Mouse (Mus musculus) intestine, embryonic 16.5 days (tissue): Measurements from ENCODE around the gene Asic2. TPM values are rescaled to one million over a fixed set of nuclear protein-coding genes. Genes with fewer than 3 reads are reported as not detected.
A peak's percentile ranks its signal among the peaks of the same experiment; 100 is the strongest.

Experiments
- ATAC-seq: fragments of 200-750 bp; cut with Nextera tagmentation; 2 replicates; pipeline ENCODE4 v1.8.0; 2017; ENCODE audit warnings: moderate TSS enrichment, moderate library complexity
- H3K27ac ChIP-seq: fragments of 300-500 bp; sonication (generic); 2 replicates; pipeline ENCODE4 v1.5.1; 2014; ENCODE audit warnings: mild to moderate bottlenecking, low read length
- H3K27me3 ChIP-seq: fragments of 300-500 bp; sonication (generic); replicated peaks from 2 replicates; pipeline ENCODE4 v1.6.1; 2014; ENCODE audit warnings: low read length, control low read depth, mixed read lengths; ENCODE audit not compliant: control insufficient read depth, insufficient read depth
- H3K36me3 ChIP-seq: fragments of 300-500 bp; sonication (generic); 2 replicates; pipeline ENCODE4 v1.6.1; 2014; ENCODE audit warnings: low read length, control low read depth; ENCODE audit not compliant: control insufficient read depth, insufficient read depth
- H3K4me1 ChIP-seq: fragments of 300-500 bp; sonication (generic); 2 replicates; pipeline ENCODE4 v1.6.1; 2014; ENCODE audit warnings: low read length, control low read depth, mixed read lengths; ENCODE audit not compliant: control insufficient read depth, insufficient read depth
- H3K4me2 ChIP-seq: fragments of 300-500 bp; sonication (generic); 2 replicates; pipeline ENCODE4 v1.6.1; 2014; ENCODE audit warnings: low read depth, low read length, control low read depth
- H3K4me3 ChIP-seq: fragments of 300-500 bp; sonication (generic); 2 replicates; pipeline ENCODE4 v1.5.1; 2014; ENCODE audit warnings: mild to moderate bottlenecking, low read length
- H3K9ac ChIP-seq: fragments of 300-500 bp; sonication (generic); 2 replicates; pipeline ENCODE4 v1.6.1; 2014; ENCODE audit warnings: low read depth, low read length
- H3K9me3 ChIP-seq: fragments of 300-500 bp; sonication (generic); 2 replicates; pipeline ENCODE4 v1.6.1; 2016; ENCODE audit warnings: low read length, control low read depth; ENCODE audit not compliant: control insufficient read depth
- WGBS: fragments of 180-500 bp; shearing (Covaris S2); extraction: QIAGEN DNeasy Blood & Tissue Kit; methylation state at CpG from one replicate; pipeline ENCODE4 v1.1.7; 2014; 5-methylcytosine and 5-hydroxymethylcytosine counted together
- polyA plus RNA-seq: library from polyadenylated mRNA; unstranded; fragments of >200 nt; fragmentation: Nextera tagmentation; extraction: Ambion mirVana; gene quantifications from 2 replicates; pipeline ENCODE4 v1.2.1, GENCODE M21; 2015

Gene Asic2
- polyA plus RNA-seq, 1 experiment from 2014 or later, result 0.15 TPM

- no peak for ATAC-seq
- no peak overlapping the region for H3K9ac ChIP-seq
- no peak overlapping the region for H3K4me3 ChIP-seq
- H3K27ac ChIP-seq, result no peak overlapping the region
- whole genome bisulfite sequencing, result 48% methylated on average over 9 of the region's 9 CpGs
- no peaks in the 10 kb centered on the region for H3K4me1 ChIP-seq
- H3K27me3 ChIP-seq, result no peaks in the 10 kb centered on the region
- no peak overlapping the region for H3K4me2 ChIP-seq
- H3K36me3 ChIP-seq, result no peaks in the 10 kb centered on the region
- no peaks in the 10 kb centered on the region for H3K9me3 ChIP-seq
Measured at GRCm38 (mm10) chr11:80976239-80976855, 991.9 kb downstream of the Asic2 start.

GRCm38 (mm10) chr11:80974616-80975015 lies 993.6 kb downstream of the Asic2 start:
- Histone ChIP-seq H3K9me3 (no peaks in the 10 kb centered on the region), H3K4me1 (no peaks in the 10 kb centered on the region), H3K27ac (no peak overlapping the region), H3K4me3 (no peak overlapping the region), H3K9ac (no peak overlapping the region), H3K36me3 (no peaks in the 10 kb centered on the region), H3K4me2 (no peak overlapping the region), H3K27me3 (no peaks in the 10 kb centered on the region)
- no peak for ATAC-seq
- WGBS, result 81% methylated on average over 5 of the region's 5 CpGs

DNA sequence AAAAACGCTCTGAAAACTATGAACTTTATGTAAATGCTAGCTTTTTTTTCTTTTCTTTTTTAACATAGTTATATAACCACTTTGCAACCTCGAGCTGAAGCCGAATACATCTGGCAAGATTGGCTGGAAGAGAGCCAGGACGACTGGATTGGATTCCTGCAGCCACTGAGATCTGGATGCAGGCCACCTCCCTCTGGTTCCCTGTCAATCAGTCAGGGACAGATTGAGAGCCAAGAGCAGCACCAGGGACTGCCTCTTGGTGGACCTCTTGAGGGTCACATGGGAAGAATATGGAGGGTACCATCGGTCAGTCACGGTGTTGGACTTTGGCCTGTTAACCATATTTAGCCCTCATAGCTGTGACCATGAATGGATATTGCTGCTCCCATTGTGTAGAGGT lies 994.3 kb downstream of the Asic2 start:
- WGBS, result 61% methylated on average over 6 of the region's 6 CpGs
- Histone ChIP-seq H3K9me3 (no peaks in the 10 kb centered on the region), H3K36me3 (no peaks in the 10 kb centered on the region), H3K27ac (no peak overlapping the region), H3K27me3 (no peaks in the 10 kb centered on the region), H3K9ac (no peak overlapping the region), H3K4me1 (no peaks in the 10 kb centered on the region), H3K4me3 (no peak overlapping the region), H3K4me2 (no peak overlapping the region)
- no peak for ATAC-seq

DNA sequence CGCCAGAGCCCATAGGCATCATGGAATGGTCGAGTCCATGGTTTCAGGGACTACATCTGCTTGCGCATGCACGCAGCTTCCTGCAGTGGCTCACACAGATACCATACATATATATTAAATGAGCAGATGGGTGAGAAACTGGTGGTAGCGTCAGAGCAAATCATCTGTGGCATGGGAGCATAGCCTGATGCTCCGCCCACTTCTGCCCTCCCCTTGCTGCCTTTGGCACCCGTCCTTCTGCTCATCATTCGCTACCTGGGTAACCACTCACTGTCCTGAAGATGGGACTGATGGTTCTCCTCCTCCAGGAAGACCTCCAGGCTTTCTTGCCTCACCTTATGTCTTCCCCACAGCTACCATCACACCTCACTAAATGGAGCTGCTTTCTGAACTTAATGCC lies 995.0 kb downstream of the Asic2 start:
- H3K4me3 ChIP-seq, result no peak overlapping the region
- no peaks in the 10 kb centered on the region for H3K9me3 ChIP-seq
- H3K9ac ChIP-seq, result no peak overlapping the region
- H3K4me1 ChIP-seq, result no peaks in the 10 kb centered on the region
- H3K27ac ChIP-seq, result no peak overlapping the region
- H3K4me2 ChIP-seq, result no peak overlapping the region
- WGBS, result 90% methylated on average over 8 of the region's 8 CpGs
- no peak for ATAC-seq
- no peaks in the 10 kb centered on the region for H3K27me3 ChIP-seq
- no peaks in the 10 kb centered on the region for H3K36me3 ChIP-seq

- 48% methylated on average over 5 of the region's 5 CpGs for WGBS
- H3K9ac ChIP-seq, result no peak overlapping the region
- ATAC-seq, result peak; percentile 31; the same call in 1 of the 2 replicates
Measured at GRCm38 (mm10) chr11:80967544-80967943, 1000.7 kb downstream of the Asic2 start.

DNA sequence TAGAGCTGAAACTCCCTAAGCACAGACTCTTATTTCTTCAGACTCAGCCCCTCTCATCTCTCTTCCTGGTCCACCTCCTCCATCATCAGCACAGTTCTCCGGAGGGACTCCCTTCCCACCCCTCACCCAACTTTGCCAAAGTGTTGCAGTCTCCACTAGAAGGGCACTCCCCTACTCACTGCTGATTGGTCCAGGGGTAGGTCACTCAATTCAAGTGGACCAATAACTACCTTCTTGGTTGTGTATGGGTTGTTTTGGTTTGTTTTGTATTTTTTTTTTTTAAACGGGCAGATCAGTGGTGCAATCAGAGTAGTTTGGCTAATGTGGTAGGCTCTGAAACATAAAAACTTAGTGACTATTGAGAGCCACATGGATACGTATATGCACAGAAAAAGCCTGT lies 1002.2 kb downstream of the Asic2 start:
- Histone ChIP-seq H3K27ac (no peak overlapping the region), H3K4me1 (no peaks in the 10 kb centered on the region), H3K9me3 (no peaks in the 10 kb centered on the region), H3K9ac (no peak overlapping the region), H3K4me3 (no peak overlapping the region), H3K4me2 (no peak overlapping the region), H3K36me3 (no peaks in the 10 kb centered on the region), H3K27me3 (no peaks in the 10 kb centered on the region)
- WGBS, result 58% methylated on average over 3 of the region's 3 CpGs
- ATAC-seq, result no peak

More at GRCm38 (mm10) chr11:80967544-80967943, 1000.7 kb downstream of the Asic2 start:
- Histone ChIP-seq H3K9me3 (no peaks in the 10 kb centered on the region), H3K4me2 (no peak overlapping the region), H3K4me1 (no peaks in the 10 kb centered on the region), H3K36me3 (no peaks in the 10 kb centered on the region), H3K27me3 (no peaks in the 10 kb centered on the region), H3K27ac (no peak overlapping the region), H3K4me3 (no peak overlapping the region)

- 44% methylated on average over 1 of the region's 1 CpGs for WGBS
- no peak for ATAC-seq
Measured at GRCm38 (mm10) chr11:80961326-80961725, 1006.9 kb downstream of the Asic2 start.

GRCm38 (mm10) chr11:80958086-80958671 lies 1010.1 kb downstream of the Asic2 start:
- no peak overlapping the region for H3K4me2 ChIP-seq
- no peaks in the 10 kb centered on the region for H3K9me3 ChIP-seq
- H3K4me1 ChIP-seq, result no peaks in the 10 kb centered on the region
- no peaks in the 10 kb centered on the region for H3K36me3 ChIP-seq
- no peak overlapping the region for H3K4me3 ChIP-seq
- H3K27me3 ChIP-seq, result 0 out of 2 replicates have a peak, but pooled peaks cover 10% of the 10 kb centered on the region
- no peak overlapping the region for H3K9ac ChIP-seq
- 6% methylated on average over 16 of the region's 16 CpGs for WGBS
- no peak overlapping the region for H3K27ac ChIP-seq
- no peak for ATAC-seq

More at GRCm38 (mm10) chr11:80961326-80961725, 1006.9 kb downstream of the Asic2 start:
- no peaks in the 10 kb centered on the region for H3K4me1 ChIP-seq
- no peak overlapping the region for H3K9ac ChIP-seq
- 0 out of 2 replicates have a peak, but pooled peaks cover 10% of the 10 kb centered on the region for H3K27me3 ChIP-seq
- no peak overlapping the region for H3K27ac ChIP-seq
- H3K9me3 ChIP-seq, result no peaks in the 10 kb centered on the region
- H3K4me3 ChIP-seq, result no peak overlapping the region
- no peak overlapping the region for H3K4me2 ChIP-seq
- no peaks in the 10 kb centered on the region for H3K36me3 ChIP-seq

GRCm38 (mm10) chr11:80955915-80956314 lies 1012.3 kb downstream of the Asic2 start:
- Histone ChIP-seq H3K4me3 (no peak overlapping the region), H3K4me1 (no peaks in the 10 kb centered on the region), H3K36me3 (no peaks in the 10 kb centered on the region), H3K27ac (no peak overlapping the region), H3K9ac (no peak overlapping the region), H3K4me2 (no peak overlapping the region), H3K9me3 (no peaks in the 10 kb centered on the region), H3K27me3 (0 out of 2 replicates have a peak, but pooled peaks cover 10% of the 10 kb centered on the region)
- no peak for ATAC-seq
- WGBS, result 71% methylated on average over 6 of the region's 6 CpGs
